Mouse (Mus musculus): ENCODE measurements around the gene Zfp318.

GRCm38 (mm10) chr17:46433627-46434026 is 50.1 kb downstream of the Zfp318 start:
- TF ChIP-seq MAFK (IDR thresholded peaks at IDR 0.05; ENCODE audit: insufficient read depth, low read depth, low read length) (no peak), ZNF384 (IDR thresholded peaks at IDR 0.05; ENCODE audit: low read depth, low read length) (no peak), ZC3H11A (IDR thresholded peaks at IDR 0.05; ENCODE audit: borderline replicate concordance, low read depth, low read length) (no peak), HCFC1 (IDR thresholded peaks at IDR 0.05; ENCODE audit: borderline replicate concordance, insufficient read depth, low read length) (no peak)

All from ES-E14 (cell line).